ENCODE assay signal across 24 mouse cellular contexts in genomic region chr17:24069531-24069930, GRCm38 (mm10). TPM values are rescaled to one million over a fixed set of nuclear protein-coding genes. Genes with fewer than 3 reads are reported as not detected.
DNase-seq lines count a peak whose midpoint lies in the region; ATAC-seq and TF ChIP-seq lines count a peak whose summit lies in the region.
"Had no signal": no experiment of that assay in that cellular context is flagged by ENCODE, and none has a peak within 500 bp of the region (broad histone marks: within the 10 kb centered on the region; RNA-seq: fewer than 3 reads in every experiment).

No protein-coding gene starts in this region.

- H3K9ac ChIP-seq in CH12.LX (ENCODE audit: insufficient read depth, low read depth) = no peak overlapping the region
- no peak overlapping the region for H3K9ac ChIP-seq in embryonic facial prominence, embryonic 14.5 days (ENCODE audit: low read depth, low read length)
- H3K9ac ChIP-seq: forebrain, embryonic 12.5 days; heart, embryonic 12.5 days; hindbrain, embryonic 15.5 days had no signal

- H3K79me2 ChIP-seq in CH12.LX (replicated peaks; ENCODE audit: control insufficient read depth, extremely low read depth, insufficient read depth, poor library complexity, severe bottlenecking) = peaks cover 40% of the 10 kb centered on the region

- peak overlapping the region; percentile 84 for H3K27ac ChIP-seq in layer of hippocampus, adult 2 months
- H3K27ac ChIP-seq in CH12.LX (ENCODE audit: insufficient read depth, low read depth) = 0 out of 2 replicates have a peak overlapping the region, but pooled peaks have one; percentile 2
- no peak overlapping the region for H3K27ac ChIP-seq in embryonic facial prominence, embryonic 14.5 days (replicated peaks; ENCODE audit: low read depth, low read length)
- H3K27ac ChIP-seq: forebrain, embryonic 12.5 days; hindbrain, embryonic 10.5 days had no signal

- 0 out of 2 replicates have a peak overlapping the region, but pooled peaks have one; percentile 45 for H3K4me2 ChIP-seq in CH12.LX (ENCODE audit: insufficient read depth, low read depth, poor library complexity, severe bottlenecking)
- H3K4me2 ChIP-seq in embryonic facial prominence, embryonic 14.5 days (ENCODE audit: low read depth, low read length) = no peak overlapping the region
- H3K4me2 ChIP-seq: forebrain, embryonic 12.5 days; heart, embryonic 12.5 days; hindbrain, embryonic 15.5 days had no signal

- WGBS in embryonic facial prominence, embryonic 14.5 days = 80% methylated on average over 3 of the region's 3 CpGs

- no peak for TF ChIP-seq POLR2A in CH12.LX (IDR thresholded peaks at IDR 0.05; ENCODE audit: low read depth, low read length)

- TF ChIP-seq CTCF in layer of hippocampus, adult 2 months (conservative IDR thresholded peaks at IDR 0.05) = no peak
- no peak for TF ChIP-seq CTCF in CH12.LX (conservative IDR thresholded peaks at IDR 0.05 in 1 of 2, IDR thresholded peaks at IDR 0.05 in 1 of 2; ENCODE audit: low read depth in 2 of 2, low read length in 2 of 2)

- no peak for TF ChIP-seq RAD21 in CH12.LX (IDR thresholded peaks at IDR 0.05; ENCODE audit: low read depth, low read length)

- in situ Hi-C loops in CH12.LX (cut with MboI; ENCODE audit: low pct_ligation_motif_present, low pct_unique_long_range_greater_than_20kb, low sequenced_read_pairs) = no loop called here

- dilution Hi-C loops in CH12.LX (cut with MboI; ENCODE audit: extremely low pct_ligation_motif_present, extremely low pct_unique_long_range_greater_than_20kb, low sequenced_read_pairs) = no loop called here

- no peak for DNase-seq in layer of hippocampus, adult 2 months (ENCODE audit: low spot score in 2 of 2)
- no peak for DNase-seq in layer of hippocampus, adult 18-20 months (ENCODE audit: low spot score in 2 of 2)
- DNase-seq in CH12.LX (ENCODE audit: extremely low read depth) = peak; percentile 77
- peak; percentile 20 for DNase-seq in embryonic facial prominence, embryonic 14.5 days (ENCODE audit: low spot score)
- DNase-seq in ovary, postnatal 10 days (ENCODE audit: low spot score) = no peak
- no peak for DNase-seq in lung, postnatal 36 days
- DNase-seq: adrenal gland, postnatal 10 days; B cell, adult 2 months; cerebellum, adult 11-12 months; cerebellum, adult 9-11 months; cerebellum, postnatal 36 days; gastrocnemius, postnatal 14 days; kidney, adult 11 months had no signal

- H3K27me3 ChIP-seq in CH12.LX (replicated peaks) = no peaks in the 10 kb centered on the region
- no peaks in the 10 kb centered on the region for H3K27me3 ChIP-seq in embryonic facial prominence, embryonic 14.5 days (replicated peaks; ENCODE audit: control insufficient read depth, insufficient read depth, low read length)
- H3K27me3 ChIP-seq: forebrain, embryonic 12.5 days; heart, embryonic 12.5 days; hindbrain, embryonic 15.5 days had no signal

- no peak overlapping the region for H3K4me3 ChIP-seq in layer of hippocampus, adult 2 months
- H3K4me3 ChIP-seq in CH12.LX (replicated peaks in 1 of 3; ENCODE audit: low read depth in 2 of 3, low read length in 2 of 3, poor library complexity in 1 of 3) = no peak overlapping the region
- H3K4me3 ChIP-seq in embryonic facial prominence, embryonic 14.5 days (ENCODE audit: low read depth, low read length) = no peak overlapping the region
- H3K4me3 ChIP-seq: forebrain, embryonic 12.5 days; heart, embryonic 12.5 days; hindbrain, embryonic 10.5 days; hindbrain, embryonic 15.5 days had no signal

- H3K4me1 ChIP-seq in CH12.LX (ENCODE audit: control insufficient read depth in 1 of 2, insufficient read depth in 2 of 2) = peaks cover 17 to 49% of the 10 kb centered on the region in 2 experiments
- peaks cover 6% of the 10 kb centered on the region for H3K4me1 ChIP-seq in embryonic facial prominence, embryonic 14.5 days (ENCODE audit: control insufficient read depth, insufficient read depth, low read length)

- ATAC-seq in embryonic facial prominence, embryonic 14.5 days (ENCODE audit: low read depth) = no peak
- ATAC-seq: CD4-positive, CD25-positive, alpha-beta regulatory T cell, adult 4 months; inflammation-experienced regulatory T-cells, adult 6 months had no signal

- peak; percentile 89 for TF ChIP-seq EP300 in CH12.LX (IDR thresholded peaks at IDR 0.05; ENCODE audit: low read length)

- no peaks in the 10 kb centered on the region for H3K9me3 ChIP-seq in CH12.LX (replicated peaks; ENCODE audit: low read length)
- H3K9me3 ChIP-seq in embryonic facial prominence, embryonic 14.5 days (ENCODE audit: control insufficient read depth, low read length) = no peaks in the 10 kb centered on the region
- H3K9me3 ChIP-seq: forebrain, embryonic 12.5 days; heart, embryonic 12.5 days; hindbrain, embryonic 10.5 days; hindbrain, embryonic 15.5 days had no signal

- peaks cover 5 to 45% of the 10 kb centered on the region in 2 experiments for H3K36me3 ChIP-seq in CH12.LX (replicated peaks in 1 of 2; ENCODE audit: control insufficient read depth in 1 of 2, insufficient read depth in 1 of 2, low read length in 1 of 2)
- 0 out of 2 replicates have a peak, but pooled peaks cover 15% of the 10 kb centered on the region for H3K36me3 ChIP-seq in embryonic facial prominence, embryonic 14.5 days (ENCODE audit: control insufficient read depth, insufficient read depth, low read length)
- H3K36me3 ChIP-seq: hindbrain, embryonic 15.5 days had no signal

TF ChIP-seq in CH12.LX, 34 proteins besides CTCF, POLR2A, EP300 and RAD21:
- TF ChIP-seq CHD1 (IDR thresholded peaks at IDR 0.05; ENCODE audit: low read depth, low read length) (no peak), JUND (conservative IDR thresholded peaks at IDR 0.05; ENCODE audit: low read depth, low read length) (0 out of 2 replicates have a peak, but pooled peaks have one; percentile 21), TCF12 (IDR thresholded peaks at IDR 0.05; ENCODE audit: low read depth, low read length) (peak; percentile 56; the same call in 1 of the 2 replicates), NRF1 (IDR thresholded peaks at IDR 0.05; ENCODE audit: low read depth, low read length) (no peak), SMC3 (IDR thresholded peaks at IDR 0.05; ENCODE audit: low read depth, low read length) (no peak), ELF1 (IDR thresholded peaks at IDR 0.05; ENCODE audit: low read depth, low read length) (no peak), SIN3A (IDR thresholded peaks at IDR 0.05; ENCODE audit: low read length) (peak; percentile 54; the same call in 1 of the 2 replicates), CHD2 (IDR thresholded peaks at IDR 0.05; ENCODE audit: low read length) (peak; percentile 53; the same call in 1 of the 2 replicates), BHLHE40 (IDR thresholded peaks at IDR 0.05; ENCODE audit: low read depth, low read length) (no peak), ZC3H11A (IDR thresholded peaks at IDR 0.05; ENCODE audit: low read depth, low read length) (no peak), IRF4 (IDR thresholded peaks at IDR 0.05; ENCODE audit: low read depth, low read length) (peak; percentile 86), POLR2AphosphoS2 (IDR thresholded peaks at IDR 0.05; ENCODE audit: low read depth, low read length) (no peak), ETS1 (conservative IDR thresholded peaks at IDR 0.05; ENCODE audit: low read depth, low read length) (0 out of 2 replicates have a peak, but pooled peaks have one; percentile 27), GABPA (IDR thresholded peaks at IDR 0.05; ENCODE audit: insufficient replicate concordance, low read depth, low read length) (no peak), HCFC1 (IDR thresholded peaks at IDR 0.05; ENCODE audit: low read depth, low read length) (no peak), RCOR1 (conservative IDR thresholded peaks at IDR 0.05; ENCODE audit: low read depth, low read length) (0 out of 2 replicates have a peak, but pooled peaks have one; percentile 40), MEF2A (IDR thresholded peaks at IDR 0.05; ENCODE audit: borderline replicate concordance, low read depth, low read length) (no peak), MAZ (IDR thresholded peaks at IDR 0.05; ENCODE audit: low read depth, low read length) (no peak), MAX (IDR thresholded peaks at IDR 0.05; ENCODE audit: low read length) (no peak), KAT2A (IDR thresholded peaks at IDR 0.05; ENCODE audit: insufficient replicate concordance, low read length) (0 out of 2 replicates have a peak, but pooled peaks have one; percentile 46), ZMIZ1 (IDR thresholded peaks at IDR 0.05; ENCODE audit: low read depth, low read length) (no peak), USF1 (IDR thresholded peaks at IDR 0.05; ENCODE audit: low read depth, low read length) (no peak), NELFE (IDR thresholded peaks at IDR 0.05; ENCODE audit: low read depth, low read length) (no peak), ZKSCAN1 (IDR thresholded peaks at IDR 0.05; ENCODE audit: borderline replicate concordance, low read depth, low read length) (no peak)

RNA-seq across cellular contexts. Expression of gene Kctd5, which starts 3.8 kb away (rescaled TPM):
- total RNA-seq in layer of hippocampus, adult 2 months (2021) = 10 to 100 TPM; 26.6 to 28.8 TPM
- 10 to 100 TPM; 23.2 to 25.0 TPM for total RNA-seq in layer of hippocampus, adult 18-20 months (2021)
- total RNA-seq in CH12.LX (2012; rRNA removed) = 30.1 and 36.9 TPM in 2 replicates
- total RNA-seq in CH12.LX (2014; rRNA removed) = 51.1 and 51.6 TPM in 2 replicates
- 44.3 and 44.6 TPM in 2 replicates for polyA plus RNA-seq in CH12.LX (2012; ENCODE audit: insufficient read length, low read depth)
- polyA plus RNA-seq in embryonic facial prominence, embryonic 14.5 days (2014; fragmentation: Nextera tagmentation; extraction: Ambion mirVana) = 56.3 and 57.6 TPM in 2 replicates

RNA-seq across cellular contexts. Expression of gene Prss27, which starts 31.6 kb away (rescaled TPM):
- not detected for total RNA-seq in layer of hippocampus, adult 2 months (2021)
- total RNA-seq in layer of hippocampus, adult 18-20 months (2021) = not detected
- total RNA-seq in CH12.LX (2012; rRNA removed) (not detected in 2 replicates), CH12.LX (2014; rRNA removed) (not detected in 2 replicates)
- not detected in 2 replicates for polyA plus RNA-seq in CH12.LX (2012; ENCODE audit: insufficient read length, low read depth)
- polyA plus RNA-seq in embryonic facial prominence, embryonic 14.5 days (2014; fragmentation: Nextera tagmentation; extraction: Ambion mirVana) = 0.60 and 1.0 TPM in 2 replicates
- total RNA-seq: adrenal gland, postnatal 4 days; gastrocnemius, adult 18-20 months; gastrocnemius, postnatal 14 days; heart, adult 8-10 months; heart, postnatal 25 days; MEL had no signal
- polyA plus RNA-seq: CD4-positive, CD25-positive, alpha-beta regulatory T cell, adult 4 months had no signal

Comparison
In these comparisons a context has a peak if more than half of its experiments do, and no peak if none do; other contexts are left out.
1. DNase-seq: peak in CH12.LX (single experiment) and embryonic facial prominence, embryonic 14.5 days (single experiment); none in layer of hippocampus, adult 2 months (0 of 2), layer of hippocampus, adult 18-20 months (0 of 2), ovary, postnatal 10 days (single experiment) and lung, postnatal 36 days (single experiment).